Mouse (Mus musculus) megakaryocyte, embryonic 14.5 days (primary cell): ENCODE measurements around the gene Phc1. TPM values are rescaled to one million over a fixed set of nuclear protein-coding genes. Genes with fewer than 3 reads are reported as not detected.
"Not testable (repeated sequence)": the region's sequence is repeated elsewhere in the genome, so short reads cannot be mapped to it uniquely, and the experiment has no call there.

Experiments
- H3K27me3 ChIP-seq: replicated peaks from 2 replicates; pipeline ENCODE3; 2012; ENCODE audit warnings: inconsistent platforms
- H3K36me3 ChIP-seq: replicated peaks from 2 replicates; pipeline ENCODE3; 2012; ENCODE audit warnings: low read length, inconsistent platforms, mixed read lengths
- H3K4me1 ChIP-seq: 2 replicates; pipeline ENCODE4 v1.6.1; 2012; ENCODE audit warnings: inconsistent platforms
- H3K4me3 ChIP-seq: replicated peaks from 2 replicates; pipeline ENCODE3; 2012; ENCODE audit warnings: moderate library complexity, mild to moderate bottlenecking, inconsistent platforms
- H3K9me3 ChIP-seq: 2 replicates; pipeline ENCODE4 v1.6.1; 2012; ENCODE audit warnings: inconsistent platforms
- FLI1 ChIP-seq: IDR thresholded peaks from 2 replicates; pipeline ENCODE4 v1.6.1; 2012; ENCODE audit warnings: low read length, inconsistent platforms, mixed read lengths
- GATA1 ChIP-seq: IDR thresholded peaks from 3 replicates; pipeline ENCODE4 v1.6.1; 2012; ENCODE audit warnings: mixed read lengths, low read length, inconsistent platforms, borderline replicate concordance
- polyA plus RNA-seq: library from polyadenylated mRNA; stranded (reverse); fragments of >175 nt; gene quantifications from 2 replicates; pipeline ENCODE4 v1.2.3, GENCODE M21; 2012; ENCODE audit warnings: low replicate concordance; ENCODE audit not compliant: insufficient read depth

Gene Phc1
- polyA plus RNA-seq, 1 experiment: 2.8 TPM

DNA sequence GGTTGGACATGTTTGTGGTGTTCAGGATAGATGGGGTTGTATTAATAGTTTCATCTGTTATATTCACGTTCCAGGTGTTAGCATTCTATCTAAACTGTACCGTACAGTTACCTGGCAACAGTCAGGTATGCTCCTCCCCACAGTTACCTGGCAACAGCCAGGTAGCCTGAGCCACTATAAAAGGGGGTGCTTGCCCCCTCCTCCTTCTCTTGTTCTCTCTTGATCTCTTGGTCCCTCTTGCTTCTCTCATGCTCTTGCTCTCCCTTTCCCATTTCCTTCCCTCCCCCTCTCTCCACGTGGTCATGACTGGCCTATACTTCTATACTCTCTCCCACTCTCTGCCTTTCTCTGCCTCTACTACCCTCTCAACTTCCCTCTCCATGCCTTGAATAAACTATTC, 25.3 kb upstream of the Phc1 start:
- no peak overlapping the region for H3K4me3 ChIP-seq
- no peak for TF ChIP-seq FLI1

GRCm38 (mm10) chr6:122357089-122357488, 16.7 kb upstream of the Phc1 start:
- H3K4me3 ChIP-seq: no peak overlapping the region
- H3K36me3 ChIP-seq: no peaks in the 10 kb centered on the region
- TF ChIP-seq GATA1 (no peak), FLI1 (no peak)
- H3K9me3 ChIP-seq: no peaks in the 10 kb centered on the region; the same call in 1 of the 2 replicates
- H3K4me1 ChIP-seq: 0 out of 2 replicates have a peak, but pooled peaks cover 2% of the 10 kb centered on the region
- peaks cover 4% of the 10 kb centered on the region for H3K27me3 ChIP-seq

More for the DNA sequence above, 25.3 kb upstream of the Phc1 start:
- Histone ChIP-seq H3K4me1 (no peaks in the 10 kb centered on the region), H3K36me3 (no peaks in the 10 kb centered on the region), H3K9me3 (peaks cover 3% of the 10 kb centered on the region; the same call in 1 of the 2 replicates), H3K27me3 (peaks cover 11% of the 10 kb centered on the region)

- no peak for TF ChIP-seq FLI1
- Histone ChIP-seq H3K36me3 (no peaks in the 10 kb centered on the region), H3K9me3 (no peaks in the 10 kb centered on the region; the same call in 1 of the 2 replicates), H3K4me3 (peak overlapping the region; percentile 12), H3K4me1 (0 out of 2 replicates have a peak, but pooled peaks cover 2% of the 10 kb centered on the region), H3K27me3 (peaks cover 2% of the 10 kb centered on the region)
These were observed 15.5 kb upstream of the Phc1 start for GRCm38 (mm10) chr6:122355909-122356308.

DNA sequence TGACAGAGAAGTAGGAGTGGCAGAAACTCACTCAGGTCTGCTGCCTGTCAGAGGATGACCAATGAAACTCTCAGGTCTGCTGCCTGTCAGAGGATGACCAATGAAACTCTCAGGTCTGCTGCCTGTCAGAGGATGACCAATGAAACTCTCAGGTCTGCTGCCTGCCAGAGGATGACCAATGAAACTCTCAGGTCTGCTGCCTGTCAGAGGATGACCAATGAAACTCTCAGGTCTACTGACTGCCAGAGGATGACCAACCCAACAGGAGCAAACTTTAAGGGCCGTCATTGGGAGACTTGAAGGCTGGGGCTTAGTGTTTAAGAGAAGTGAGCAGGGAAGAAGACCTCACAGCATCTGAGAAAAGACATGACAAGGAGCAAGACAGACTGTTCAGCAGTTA, 7.0 kb upstream of the Phc1 start:
- not testable (repeated sequence) for H3K27me3 ChIP-seq, H3K4me3 ChIP-seq, H3K9me3 ChIP-seq, H3K36me3 ChIP-seq
- peaks cover 29% of the 10 kb centered on the region for H3K4me1 ChIP-seq

DNA sequence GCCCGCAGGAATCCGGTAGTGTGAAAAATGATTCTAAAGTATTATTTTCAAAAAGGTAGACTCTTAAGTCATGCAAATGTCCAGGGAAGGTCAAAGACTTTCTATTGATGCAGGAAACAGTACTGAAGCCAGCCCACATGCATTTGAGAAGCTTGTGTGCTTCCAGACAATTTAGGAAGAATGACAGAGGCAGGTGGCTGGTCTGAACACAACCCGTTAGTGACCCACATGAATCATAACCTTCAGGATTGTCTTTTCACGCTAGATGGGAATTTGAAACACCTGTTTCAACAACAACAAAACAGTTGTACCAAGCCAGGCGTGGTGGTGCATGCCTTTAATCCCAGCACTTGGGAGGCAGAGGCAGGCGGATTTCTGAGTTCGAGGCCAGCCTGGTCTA, 6.0 kb upstream of the Phc1 start:
- Histone ChIP-seq H3K27me3 (no peaks in the 10 kb centered on the region), H3K4me1 (peaks cover 29% of the 10 kb centered on the region)

DNA sequence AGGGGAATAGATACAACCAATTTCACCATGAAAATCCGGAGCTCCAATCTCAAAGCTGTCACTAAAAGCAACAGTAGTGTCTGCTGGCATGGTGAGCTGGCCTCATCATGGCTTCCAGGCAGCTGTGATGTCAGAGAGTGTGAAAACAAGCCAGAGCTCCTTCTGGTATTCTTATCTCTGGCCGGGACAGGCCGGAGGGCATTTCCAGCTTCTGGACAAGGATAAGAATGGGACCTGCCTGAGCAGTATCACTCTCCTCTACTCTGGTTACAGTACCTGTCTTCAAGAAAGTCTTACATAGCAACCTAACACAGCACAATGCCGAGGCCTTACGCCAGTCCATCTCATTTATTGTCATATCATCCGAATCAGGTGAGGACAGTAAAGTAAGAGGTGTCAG, 5.4 kb upstream of the Phc1 start:
- no peaks in the 10 kb centered on the region for H3K9me3 ChIP-seq
- H3K4me1 ChIP-seq: peaks cover 33% of the 10 kb centered on the region
- TF ChIP-seq FLI1 (no peak), GATA1 (no peak)
- no peaks in the 10 kb centered on the region for H3K27me3 ChIP-seq
- H3K4me3 ChIP-seq: no peak overlapping the region
- no peaks in the 10 kb centered on the region for H3K36me3 ChIP-seq

More for the DNA sequence above, 6.0 kb upstream of the Phc1 start:
- H3K9me3 ChIP-seq: no peaks in the 10 kb centered on the region
- no peaks in the 10 kb centered on the region for H3K36me3 ChIP-seq
- no peak overlapping the region for H3K4me3 ChIP-seq
- no peak for TF ChIP-seq FLI1
- TF ChIP-seq GATA1: no peak

- H3K4me3 ChIP-seq: peak overlapping the region; percentile 71
- TF ChIP-seq FLI1: no peak
- no peak for TF ChIP-seq GATA1
- H3K27me3 ChIP-seq: no peaks in the 10 kb centered on the region
- no peaks in the 10 kb centered on the region for H3K9me3 ChIP-seq
- no peaks in the 10 kb centered on the region for H3K36me3 ChIP-seq
- H3K4me1 ChIP-seq: peaks cover 39% of the 10 kb centered on the region
These were observed 4.2 kb upstream of the Phc1 start for GRCm38 (mm10) chr6:122344386-122345116.

- H3K4me1 ChIP-seq: peaks cover 45% of the 10 kb centered on the region
- H3K4me3 ChIP-seq: peak overlapping the region; percentile 88
- H3K36me3 ChIP-seq: no peaks in the 10 kb centered on the region
These were observed 3.4 kb upstream of the Phc1 start for GRCm38 (mm10) chr6:122343719-122344118.

GRCm38 (mm10) chr6:122342125-122342524, 1.8 kb upstream of the Phc1 start:
- TF ChIP-seq GATA1 (no peak), FLI1 (no peak)
- Histone ChIP-seq H3K4me3 (no peak overlapping the region), H3K9me3 (no peaks in the 10 kb centered on the region), H3K4me1 (peaks cover 50% of the 10 kb centered on the region), H3K36me3 (no peaks in the 10 kb centered on the region), H3K27me3 (no peaks in the 10 kb centered on the region)

More at GRCm38 (mm10) chr6:122343719-122344118, 3.4 kb upstream of the Phc1 start:
- no peaks in the 10 kb centered on the region for H3K27me3 ChIP-seq
- no peak for TF ChIP-seq FLI1
- no peak for TF ChIP-seq GATA1
- H3K9me3 ChIP-seq: no peaks in the 10 kb centered on the region

DNA sequence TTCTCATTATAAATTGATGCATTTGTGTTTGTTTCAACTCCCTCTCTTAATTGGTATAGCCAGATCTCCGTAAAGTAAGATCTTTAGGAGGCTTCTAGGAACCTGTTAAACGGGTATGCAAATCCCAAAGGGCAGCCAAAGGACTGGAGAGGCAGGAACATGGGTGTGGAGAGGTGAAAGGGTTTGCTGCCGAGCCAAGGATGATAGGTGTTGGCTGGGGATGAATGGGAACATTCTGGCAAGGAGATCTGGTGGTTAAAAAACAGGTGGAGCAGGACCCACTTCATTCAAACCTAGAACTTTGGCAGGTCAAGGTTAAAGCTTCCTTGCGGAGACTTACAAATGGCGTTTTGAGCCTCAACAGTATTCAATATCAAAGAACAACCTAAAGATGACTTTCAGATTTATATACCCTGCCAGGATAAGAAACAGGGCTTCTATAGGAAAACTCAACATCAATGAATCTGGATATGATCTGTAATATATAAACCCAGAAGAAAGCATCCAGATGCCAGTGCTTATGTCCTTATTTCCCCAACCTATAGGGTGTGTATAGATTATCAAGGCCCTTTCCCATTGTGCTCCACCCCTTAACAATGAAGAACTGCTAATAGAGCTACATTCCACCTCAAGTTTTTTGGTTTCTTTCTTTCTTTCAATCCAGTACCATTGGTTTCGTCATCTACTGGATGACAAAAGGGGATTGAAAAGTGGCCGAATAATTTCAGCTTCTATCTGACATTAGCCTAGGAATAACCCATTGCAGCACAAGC, 863 bp upstream of the Phc1 start:
- Histone ChIP-seq H3K27me3 (no peaks in the 10 kb centered on the region), H3K4me3 (no peak overlapping the region), H3K4me1 (peaks cover 50% of the 10 kb centered on the region), H3K36me3 (peaks cover 7% of the 10 kb centered on the region), H3K9me3 (no peaks in the 10 kb centered on the region)
- TF ChIP-seq FLI1: no peak
- no peak for TF ChIP-seq GATA1
